Mouse (Mus musculus) stomach, embryonic 14.5 days (tissue): Measurements from ENCODE around the gene Tcf7l1. TPM values are rescaled to one million over a fixed set of nuclear protein-coding genes. Genes with fewer than 3 reads are reported as not detected.

Source experiments
- ATAC-seq: fragments of 200-750 bp; cut with Nextera tagmentation; 2 replicates; pipeline ENCODE4 v1.8.0; 2017; ENCODE audit warnings: low read depth, moderate TSS enrichment; ENCODE audit not compliant: insufficient number of reproducible peaks, insufficient read depth, low FRiP score
- H3K27ac ChIP-seq: fragments of 300-500 bp; sonication (generic); 2 replicates; pipeline ENCODE4 v1.5.1; 2014; ENCODE audit warnings: mild to moderate bottlenecking, low read length, moderate library complexity, mixed read lengths
- H3K27me3 ChIP-seq: fragments of 300-500 bp; sonication (generic); 2 replicates; pipeline ENCODE4 v1.6.1; 2014; ENCODE audit warnings: low read length, control low read depth, mixed read lengths; ENCODE audit not compliant: control insufficient read depth, insufficient read depth
- H3K36me3 ChIP-seq: fragments of 300-500 bp; sonication (generic); 2 replicates; pipeline ENCODE4 v1.6.1; 2014; ENCODE audit warnings: mild to moderate bottlenecking, control low read depth, low read length, moderate library complexity, mixed read lengths; ENCODE audit not compliant: control insufficient read depth, insufficient read depth
- H3K4me1 ChIP-seq: fragments of 300-500 bp; sonication (generic); 2 replicates; pipeline ENCODE4 v1.6.1; 2014; ENCODE audit warnings: low read length, control low read depth, mixed read lengths; ENCODE audit not compliant: control insufficient read depth, insufficient read depth
- H3K4me2 ChIP-seq: fragments of 300-500 bp; sonication (generic); replicated peaks from 2 replicates; pipeline ENCODE4 v1.6.1; 2014; ENCODE audit warnings: low read depth, low read length, control low read depth
- H3K4me3 ChIP-seq: fragments of 300-500 bp; sonication (generic); 2 replicates; pipeline ENCODE4 v1.5.1; 2014; ENCODE audit warnings: low read depth, low read length, control low read depth
- H3K9ac ChIP-seq: fragments of 300-500 bp; sonication (generic); replicated peaks from 2 replicates; pipeline ENCODE4 v1.6.1; 2014; ENCODE audit warnings: low read depth, mild to moderate bottlenecking, control low read depth, low read length, moderate library complexity, mixed read lengths
- H3K9me3 ChIP-seq: fragments of 300-500 bp; sonication (generic); 2 replicates; pipeline ENCODE4 v1.6.1; 2016; ENCODE audit warnings: low read depth, low read length, control low read depth; ENCODE audit not compliant: control insufficient read depth
- WGBS: fragments of 180-500 bp; shearing (Covaris S2); extraction: QIAGEN DNeasy Blood & Tissue Kit; methylation state at CpG from one replicate; pipeline ENCODE4 v1.1.7; 2014; 5-methylcytosine and 5-hydroxymethylcytosine counted together
- polyA plus RNA-seq: library from polyadenylated mRNA; unstranded; fragments of >200 nt; fragmentation: Nextera tagmentation; extraction: Ambion mirVana; gene quantifications from 2 replicates; pipeline ENCODE4 v1.2.1, GENCODE M21; 2014

Tcf7l1 gene
- polyA plus RNA-seq, 1 experiment from 2014 or later: 39.0 TPM

GRCm38 (mm10) chr6:72736872-72737271, 52.2 kb downstream of the Tcf7l1 start:
- 56% methylated on average over 11 of the region's 11 CpGs for WGBS
- no peak overlapping the region for H3K27ac ChIP-seq

GRCm38 (mm10) chr6:72735206-72735605, 53.8 kb downstream of the Tcf7l1 start:
- Histone ChIP-seq H3K36me3 (no peaks in the 10 kb centered on the region), H3K4me3 (no peak overlapping the region), H3K4me2 (no peak overlapping the region), H3K27me3 (no peaks in the 10 kb centered on the region), H3K9me3 (no peaks in the 10 kb centered on the region), H3K4me1 (peaks cover 9% of the 10 kb centered on the region), H3K27ac (no peak overlapping the region), H3K9ac (no peak overlapping the region)
- no peak for ATAC-seq
- 26% methylated on average over 12 of the region's 12 CpGs for WGBS

More at GRCm38 (mm10) chr6:72736872-72737271, 52.2 kb downstream of the Tcf7l1 start:
- Histone ChIP-seq H3K4me2 (no peak overlapping the region), H3K4me3 (no peak overlapping the region), H3K27me3 (no peaks in the 10 kb centered on the region), H3K9me3 (no peaks in the 10 kb centered on the region), H3K36me3 (no peaks in the 10 kb centered on the region), H3K4me1 (peaks cover 23% of the 10 kb centered on the region), H3K9ac (no peak overlapping the region)
- peak; percentile 57; the same call in 1 of the 2 replicates for ATAC-seq

- 92% methylated on average over 3 of the region's 3 CpGs for WGBS
- Histone ChIP-seq H3K4me2 (no peak overlapping the region), H3K9ac (no peak overlapping the region), H3K27ac (no peak overlapping the region), H3K27me3 (no peaks in the 10 kb centered on the region), H3K4me1 (peaks cover 14% of the 10 kb centered on the region; the same call in 1 of the 2 replicates), H3K36me3 (no peaks in the 10 kb centered on the region), H3K4me3 (no peak overlapping the region), H3K9me3 (no peaks in the 10 kb centered on the region)
- no peak for ATAC-seq
These were observed 55.7 kb downstream of the Tcf7l1 start for GRCm38 (mm10) chr6:72733375-72733774.

GRCm38 (mm10) chr6:72732109-72732508, 56.9 kb downstream of the Tcf7l1 start:
- H3K27me3 ChIP-seq: no peaks in the 10 kb centered on the region
- no peak for ATAC-seq
- WGBS: 81% methylated on average over 4 of the region's 4 CpGs
- H3K4me3 ChIP-seq: no peak overlapping the region
- no peak overlapping the region for H3K9ac ChIP-seq
- H3K9me3 ChIP-seq: no peaks in the 10 kb centered on the region
- no peak overlapping the region for H3K27ac ChIP-seq
- H3K4me2 ChIP-seq: no peak overlapping the region
- H3K4me1 ChIP-seq: peaks cover 14% of the 10 kb centered on the region; the same call in 1 of the 2 replicates
- no peaks in the 10 kb centered on the region for H3K36me3 ChIP-seq

GRCm38 (mm10) chr6:72730560-72730849, 58.5 kb downstream of the Tcf7l1 start:
- H3K4me1 ChIP-seq: peaks cover 16% of the 10 kb centered on the region; the same call in 1 of the 2 replicates
- ATAC-seq: no peak

GRCm38 (mm10) chr6:72729831-72730559, 59.1 kb downstream of the Tcf7l1 start:
- H3K9me3 ChIP-seq: no peaks in the 10 kb centered on the region
- H3K36me3 ChIP-seq: no peaks in the 10 kb centered on the region
- H3K9ac ChIP-seq: no peak overlapping the region
- no peak overlapping the region for H3K27ac ChIP-seq
- no peak for ATAC-seq
- H3K27me3 ChIP-seq: no peaks in the 10 kb centered on the region
- no peak overlapping the region for H3K4me2 ChIP-seq
- H3K4me3 ChIP-seq: no peak overlapping the region
- WGBS: 73% methylated on average over 14 of the region's 14 CpGs
- peaks cover 16% of the 10 kb centered on the region; the same call in 1 of the 2 replicates for H3K4me1 ChIP-seq

More at GRCm38 (mm10) chr6:72730560-72730849, 58.5 kb downstream of the Tcf7l1 start:
- 60% methylated on average over 8 of the region's 8 CpGs for WGBS
- no peaks in the 10 kb centered on the region for H3K9me3 ChIP-seq
- H3K36me3 ChIP-seq: no peaks in the 10 kb centered on the region
- no peak overlapping the region for H3K9ac ChIP-seq
- no peaks in the 10 kb centered on the region for H3K27me3 ChIP-seq
- H3K4me2 ChIP-seq: no peak overlapping the region
- H3K4me3 ChIP-seq: no peak overlapping the region
- peak overlapping the region; percentile 21; the same call in 1 of the 2 replicates for H3K27ac ChIP-seq

GRCm38 (mm10) chr6:72727826-72728225, 61.2 kb downstream of the Tcf7l1 start:
- Histone ChIP-seq H3K36me3 (no peaks in the 10 kb centered on the region), H3K9ac (no peak overlapping the region), H3K4me3 (no peak overlapping the region), H3K4me1 (peaks cover 26% of the 10 kb centered on the region; the same call in 1 of the 2 replicates), H3K27me3 (no peaks in the 10 kb centered on the region), H3K4me2 (no peak overlapping the region), H3K9me3 (no peaks in the 10 kb centered on the region), H3K27ac (no peak overlapping the region)
- no peak for ATAC-seq
- WGBS: 55% methylated on average over 6 of the region's 6 CpGs

- peak overlapping the region; percentile 29; the same call in 1 of the 2 replicates for H3K27ac ChIP-seq
- H3K4me3 ChIP-seq: no peak overlapping the region
- H3K4me1 ChIP-seq: peaks cover 26% of the 10 kb centered on the region; the same call in 1 of the 2 replicates
- no peaks in the 10 kb centered on the region for H3K9me3 ChIP-seq
- H3K4me2 ChIP-seq: no peak overlapping the region
- no peaks in the 10 kb centered on the region for H3K27me3 ChIP-seq
- ATAC-seq: peak; percentile 31; the same call in 1 of the 2 replicates
- WGBS: 30% methylated on average over 8 of the region's 8 CpGs
- no peaks in the 10 kb centered on the region for H3K36me3 ChIP-seq
- no peak overlapping the region for H3K9ac ChIP-seq
These were observed 64.4 kb downstream of the Tcf7l1 start for GRCm38 (mm10) chr6:72724494-72725180.
